Mouse (Mus musculus) lung, embryonic 15.5 days (tissue): ENCODE data around the gene Metap1d. TPM values are rescaled to one million over a fixed set of nuclear protein-coding genes. Genes with fewer than 3 reads are reported as not detected.

Source experiments
- ATAC-seq: fragments of 200-750 bp; cut with Nextera tagmentation; 2 replicates; pipeline ENCODE4 v1.8.0; 2017; ENCODE audit warnings: moderate number of reproducible peaks, borderline replicate concordance; ENCODE audit not compliant: low FRiP score, low TSS enrichment; ENCODE audit errors: extremely low read depth
- H3K27ac ChIP-seq: fragments of 300-500 bp; sonication (generic); 2 replicates; pipeline ENCODE4 v1.5.1; 2015; ENCODE audit warnings: moderate library complexity, mild to moderate bottlenecking, inconsistent platforms
- H3K27me3 ChIP-seq: fragments of 300-500 bp; sonication (generic); 2 replicates; pipeline ENCODE4 v1.6.1; 2015; ENCODE audit warnings: inconsistent platforms
- H3K36me3 ChIP-seq: fragments of 300-500 bp; sonication (generic); 2 replicates; pipeline ENCODE4 v1.6.1; 2015; ENCODE audit warnings: inconsistent platforms
- H3K4me1 ChIP-seq: fragments of 300-500 bp; sonication (generic); 2 replicates; pipeline ENCODE4 v1.6.1; 2015; ENCODE audit warnings: inconsistent platforms
- H3K4me2 ChIP-seq: fragments of 300-500 bp; sonication (generic); 2 replicates; pipeline ENCODE4 v1.6.1; 2015; ENCODE audit warnings: inconsistent platforms, mild to moderate bottlenecking, moderate library complexity
- H3K4me3 ChIP-seq: fragments of 300-500 bp; sonication (generic); 2 replicates; pipeline ENCODE4 v1.5.1; 2015; ENCODE audit warnings: mild to moderate bottlenecking, inconsistent platforms
- H3K9ac ChIP-seq: fragments of 300-500 bp; sonication (generic); 2 replicates; pipeline ENCODE4 v1.6.1; 2015; ENCODE audit warnings: inconsistent platforms
- H3K9me3 ChIP-seq: fragments of 300-500 bp; sonication (generic); 2 replicates; pipeline ENCODE4 v1.6.1; 2016; ENCODE audit warnings: inconsistent platforms
- WGBS: fragments of 180-500 bp; shearing (Covaris S2); methylation state at CpG from one replicate; pipeline ENCODE4 v1.1.7; 2015; 5-methylcytosine and 5-hydroxymethylcytosine counted together
- polyA plus RNA-seq: library from polyadenylated mRNA; unstranded; fragments of >200 nt; fragmentation: Nextera tagmentation; extraction: Ambion mirVana; gene quantifications from 2 replicates; pipeline ENCODE4 v1.2.1, GENCODE M21; 2015

Gene Metap1d
- polyA plus RNA-seq, 1 experiment from 2014 or later = 33.1 TPM

DNA sequence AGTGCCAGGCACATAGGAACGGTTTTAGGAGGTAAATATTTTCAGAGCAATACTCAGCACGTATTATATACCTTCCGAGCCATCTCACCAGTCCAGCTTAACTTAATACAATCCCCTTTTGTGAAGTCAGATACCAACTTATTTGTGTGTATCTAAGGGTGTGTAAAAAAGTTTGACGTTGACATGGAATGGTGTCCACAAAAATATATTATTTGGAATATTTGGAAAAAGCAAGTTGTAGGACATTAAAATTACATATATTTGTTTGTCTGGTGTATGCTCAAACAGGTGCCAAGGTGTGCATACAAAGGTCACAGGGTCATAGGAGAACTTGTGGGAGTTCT is 813 bp downstream of the Metap1d start:
- 0 out of 2 replicates have a peak overlapping the region, but pooled peaks have one; percentile 59 for H3K9ac ChIP-seq
- H3K4me3 ChIP-seq = peak overlapping the region; percentile 57
- no peak for ATAC-seq
- H3K27ac ChIP-seq = no peak overlapping the region
- H3K36me3 ChIP-seq = no peaks in the 10 kb centered on the region
- 30% methylated on average over 4 of the region's 4 CpGs for WGBS
- 0 out of 2 replicates have a peak, but pooled peaks cover 14% of the 10 kb centered on the region for H3K27me3 ChIP-seq
- peaks cover 10% of the 10 kb centered on the region; the same call in 1 of the 2 replicates for H3K4me1 ChIP-seq
- H3K4me2 ChIP-seq = peak overlapping the region; percentile 86
- H3K9me3 ChIP-seq = no peaks in the 10 kb centered on the region

DNA sequence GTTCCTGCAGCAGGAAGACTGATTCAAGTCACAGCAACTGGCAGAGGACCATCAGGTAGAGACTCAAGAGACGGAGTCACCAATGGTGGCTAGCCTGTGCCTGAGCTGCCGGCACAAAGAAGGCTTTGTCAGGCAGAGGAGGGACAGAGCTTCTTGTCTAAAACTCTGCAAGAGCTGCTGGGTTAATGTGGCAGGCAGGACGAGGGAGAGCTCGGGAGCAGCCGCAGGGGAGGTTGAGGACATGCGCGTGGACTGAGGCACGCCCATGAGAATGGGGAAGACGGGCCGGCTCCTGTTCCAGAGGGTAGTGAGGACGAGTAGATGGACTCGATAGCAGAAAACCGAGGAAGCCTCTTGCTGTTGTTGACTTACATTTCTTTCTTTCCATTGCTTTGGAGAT is 5.5 kb downstream of the Metap1d start:
- 0 out of 2 replicates have a peak, but pooled peaks cover 4% of the 10 kb centered on the region for H3K4me1 ChIP-seq
- H3K9ac ChIP-seq = no peak overlapping the region
- no peaks in the 10 kb centered on the region for H3K9me3 ChIP-seq
- H3K4me3 ChIP-seq = no peak overlapping the region
- 62% methylated on average over 13 of the region's 13 CpGs for WGBS
- H3K36me3 ChIP-seq = no peaks in the 10 kb centered on the region
- H3K27me3 ChIP-seq = no peaks in the 10 kb centered on the region
- no peak overlapping the region for H3K4me2 ChIP-seq
- no peak overlapping the region for H3K27ac ChIP-seq
- no peak for ATAC-seq

DNA sequence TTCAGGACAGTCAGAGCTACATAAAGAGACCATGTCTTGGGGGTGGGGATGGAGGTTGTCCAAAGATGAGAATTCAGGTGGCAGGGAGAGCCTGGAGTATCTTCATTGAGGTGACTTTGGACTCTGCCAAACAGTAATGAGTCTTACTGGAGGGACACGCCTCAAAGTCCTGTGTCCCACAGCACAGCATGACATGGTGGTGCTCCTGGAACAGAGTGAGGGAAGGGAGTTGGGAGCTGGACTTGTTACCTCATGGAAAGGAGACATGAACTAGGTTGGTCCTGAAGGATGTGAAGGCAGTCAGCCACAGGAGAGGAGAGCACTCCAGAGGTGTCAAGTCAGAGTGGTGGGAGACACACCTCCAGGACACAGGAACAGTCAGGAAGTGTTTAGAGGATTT is 6.6 kb downstream of the Metap1d start:
- Histone ChIP-seq H3K27me3 (no peaks in the 10 kb centered on the region), H3K9me3 (no peaks in the 10 kb centered on the region), H3K4me3 (no peak overlapping the region), H3K27ac (no peak overlapping the region), H3K4me1 (no peaks in the 10 kb centered on the region), H3K4me2 (no peak overlapping the region), H3K9ac (no peak overlapping the region), H3K36me3 (no peaks in the 10 kb centered on the region)
- no peak for ATAC-seq
- 97% methylated on average over 1 of the region's 1 CpGs for WGBS

DNA sequence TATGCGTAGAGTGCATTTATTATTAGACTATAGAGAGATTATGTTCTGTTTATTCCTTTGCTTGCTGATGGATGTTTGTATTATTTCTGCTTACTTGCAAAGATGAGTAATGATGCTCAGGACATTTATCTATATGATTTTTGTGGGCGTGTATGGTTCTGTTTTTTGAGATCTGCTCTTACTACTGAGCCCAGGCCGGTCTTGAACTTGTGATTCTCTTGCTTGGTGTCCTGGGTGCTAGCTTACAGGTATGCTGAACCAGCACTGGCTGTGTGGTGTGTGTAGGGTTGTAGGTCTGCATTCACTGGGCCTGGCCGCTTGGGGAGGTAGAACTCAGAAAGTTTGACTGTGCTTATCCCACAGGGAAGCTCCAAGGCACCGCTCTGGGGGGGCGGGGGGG is 8.1 kb downstream of the Metap1d start:
- no peak for ATAC-seq
- Histone ChIP-seq H3K27ac (no peak overlapping the region), H3K4me1 (no peaks in the 10 kb centered on the region), H3K36me3 (no peaks in the 10 kb centered on the region), H3K9ac (no peak overlapping the region), H3K4me2 (no peak overlapping the region), H3K27me3 (no peaks in the 10 kb centered on the region), H3K9me3 (no peaks in the 10 kb centered on the region), H3K4me3 (no peak overlapping the region)
- WGBS = 64% methylated on average over 6 of the region's 6 CpGs

DNA sequence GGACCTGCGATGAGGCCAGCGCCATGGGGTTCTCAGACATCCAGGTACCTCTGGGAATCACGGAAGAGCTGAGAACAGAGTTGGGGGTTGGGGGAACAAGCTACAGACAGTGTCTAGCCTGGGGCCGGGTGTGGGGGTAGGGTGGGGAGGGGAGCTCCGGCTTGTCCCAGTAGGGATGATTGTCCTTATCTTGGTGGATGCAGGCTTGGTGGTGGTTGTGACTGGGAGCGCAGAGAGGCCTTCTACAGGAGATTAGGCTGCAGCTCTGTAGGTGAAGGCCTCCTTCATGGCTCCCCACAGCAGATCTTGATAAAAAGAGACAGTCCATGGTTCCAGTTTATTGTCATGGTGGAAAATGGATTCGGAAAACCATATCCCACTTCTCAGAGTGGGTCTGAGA is 8.5 kb downstream of the Metap1d start:
- Histone ChIP-seq H3K4me3 (no peak overlapping the region), H3K27ac (no peak overlapping the region), H3K9ac (no peak overlapping the region), H3K36me3 (no peaks in the 10 kb centered on the region), H3K4me2 (no peak overlapping the region), H3K9me3 (no peaks in the 10 kb centered on the region), H3K27me3 (no peaks in the 10 kb centered on the region), H3K4me1 (no peaks in the 10 kb centered on the region)
- no peak for ATAC-seq
- WGBS = 66% methylated on average over 7 of the region's 7 CpGs

DNA sequence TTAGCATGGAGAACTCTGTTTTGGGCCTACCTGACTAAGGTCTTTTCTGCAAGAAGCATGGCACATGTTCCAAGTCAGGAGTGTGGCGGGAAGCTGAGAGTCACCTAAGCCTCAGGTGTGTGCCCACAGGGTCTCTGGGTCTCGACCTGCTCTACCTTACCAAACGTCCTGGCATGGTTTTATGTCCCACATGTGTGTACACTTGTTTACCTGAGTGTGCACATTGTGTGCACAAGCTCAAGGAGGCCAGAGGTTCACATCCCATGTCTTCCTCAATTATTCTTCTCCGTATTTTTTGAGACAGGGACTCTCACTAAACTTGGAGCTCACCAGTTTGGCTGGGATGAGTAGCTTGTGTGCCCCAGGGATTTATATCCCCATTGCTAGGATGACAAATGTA is 9.0 kb downstream of the Metap1d start:
- WGBS = 81% methylated on average over 4 of the region's 4 CpGs
- Histone ChIP-seq H3K9me3 (no peaks in the 10 kb centered on the region), H3K4me1 (no peaks in the 10 kb centered on the region), H3K9ac (no peak overlapping the region), H3K36me3 (no peaks in the 10 kb centered on the region), H3K4me2 (no peak overlapping the region), H3K27ac (no peak overlapping the region), H3K4me3 (no peak overlapping the region), H3K27me3 (no peaks in the 10 kb centered on the region)
- ATAC-seq = no peak

DNA sequence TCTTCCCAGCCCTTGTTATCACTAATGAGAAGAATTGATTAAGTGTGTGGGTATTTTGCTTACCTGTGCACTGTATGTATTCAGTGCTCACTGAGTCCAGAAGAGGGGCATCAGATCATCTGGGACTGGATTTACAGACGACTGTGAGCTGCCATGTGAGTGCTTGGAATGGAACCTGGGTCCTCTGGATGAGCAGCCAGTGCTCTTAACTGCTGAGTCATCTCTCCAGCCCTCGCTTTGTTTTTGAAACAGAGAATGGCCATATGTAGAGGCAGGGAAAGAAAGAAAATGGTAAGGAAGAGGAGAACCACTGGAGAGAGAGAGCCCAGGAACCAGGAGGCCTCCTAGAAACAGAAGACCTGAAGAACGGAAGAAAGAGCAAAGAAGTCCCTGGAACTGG is 9.5 kb downstream of the Metap1d start:
- H3K4me2 ChIP-seq = no peak overlapping the region
- no peaks in the 10 kb centered on the region for H3K9me3 ChIP-seq
- H3K4me3 ChIP-seq = no peak overlapping the region
- ATAC-seq = no peak
- H3K27me3 ChIP-seq = no peaks in the 10 kb centered on the region
- WGBS = 62% methylated on average over 3 of the region's 3 CpGs
- H3K27ac ChIP-seq = no peak overlapping the region
- H3K4me1 ChIP-seq = no peaks in the 10 kb centered on the region
- no peak overlapping the region for H3K9ac ChIP-seq
- no peaks in the 10 kb centered on the region for H3K36me3 ChIP-seq

DNA sequence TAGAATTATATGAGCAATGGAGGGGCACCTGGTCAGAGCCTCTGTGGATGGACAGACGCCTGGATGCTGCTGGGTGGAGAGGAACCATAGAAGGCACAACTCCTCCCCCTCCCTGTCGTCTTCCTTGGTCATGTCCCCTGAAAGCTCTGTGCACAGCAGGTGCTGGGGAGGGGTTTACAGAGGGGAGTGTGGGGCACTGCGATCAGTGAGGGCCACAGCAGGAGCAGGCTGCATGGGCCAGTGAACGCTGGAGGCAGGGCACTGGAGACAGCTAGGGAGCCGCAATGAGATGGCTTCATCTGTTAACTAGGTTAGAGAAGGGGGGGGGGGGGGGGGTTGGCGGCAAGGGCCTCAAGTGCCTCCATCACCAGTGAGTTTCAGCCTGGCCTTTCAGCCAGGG is 13.0 kb downstream of the Metap1d start:
- Histone ChIP-seq H3K4me1 (no peaks in the 10 kb centered on the region), H3K36me3 (no peaks in the 10 kb centered on the region), H3K9ac (no peak overlapping the region), H3K4me3 (no peak overlapping the region), H3K9me3 (no peaks in the 10 kb centered on the region), H3K4me2 (no peak overlapping the region), H3K27ac (no peak overlapping the region), H3K27me3 (no peaks in the 10 kb centered on the region)
- 24% methylated on average over 5 of the region's 6 CpGs for WGBS
- ATAC-seq = no peak

DNA sequence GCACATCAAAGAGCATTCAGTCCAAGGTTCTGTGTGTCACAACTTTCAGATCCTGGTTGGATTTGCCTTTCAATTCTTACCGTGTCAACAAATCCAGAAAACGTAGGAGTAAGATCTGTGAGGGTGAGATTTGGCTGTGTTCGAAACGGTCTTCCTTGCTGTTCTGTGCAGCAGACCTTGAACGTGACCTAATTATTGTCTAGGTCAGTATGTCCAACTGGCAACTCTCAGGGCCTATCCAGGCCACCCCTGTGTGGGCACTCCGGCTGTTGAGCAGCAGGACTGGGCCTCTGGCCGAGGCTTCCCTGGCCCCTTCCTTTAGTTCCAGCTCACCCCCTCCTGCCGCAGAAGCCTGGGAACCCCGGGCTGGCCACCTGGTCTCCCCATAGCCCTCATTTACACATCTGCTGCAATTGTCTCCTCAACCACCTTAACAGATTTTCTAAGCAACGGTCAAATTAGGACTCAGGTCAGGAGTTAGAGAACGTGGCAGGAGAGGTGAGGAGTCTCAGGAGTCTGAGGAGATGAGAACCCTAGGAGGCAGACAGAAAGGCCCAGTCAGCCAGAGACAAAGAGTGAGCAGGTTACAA is 13.9 kb downstream of the Metap1d start:
- H3K36me3 ChIP-seq = no peaks in the 10 kb centered on the region
- H3K27ac ChIP-seq = no peak overlapping the region
- 70% methylated on average over 11 of the region's 11 CpGs for WGBS
- H3K4me2 ChIP-seq = no peak overlapping the region
- H3K9ac ChIP-seq = no peak overlapping the region
- H3K9me3 ChIP-seq = no peaks in the 10 kb centered on the region
- ATAC-seq = no peak
- no peaks in the 10 kb centered on the region for H3K4me1 ChIP-seq
- no peaks in the 10 kb centered on the region for H3K27me3 ChIP-seq
- no peak overlapping the region for H3K4me3 ChIP-seq

DNA sequence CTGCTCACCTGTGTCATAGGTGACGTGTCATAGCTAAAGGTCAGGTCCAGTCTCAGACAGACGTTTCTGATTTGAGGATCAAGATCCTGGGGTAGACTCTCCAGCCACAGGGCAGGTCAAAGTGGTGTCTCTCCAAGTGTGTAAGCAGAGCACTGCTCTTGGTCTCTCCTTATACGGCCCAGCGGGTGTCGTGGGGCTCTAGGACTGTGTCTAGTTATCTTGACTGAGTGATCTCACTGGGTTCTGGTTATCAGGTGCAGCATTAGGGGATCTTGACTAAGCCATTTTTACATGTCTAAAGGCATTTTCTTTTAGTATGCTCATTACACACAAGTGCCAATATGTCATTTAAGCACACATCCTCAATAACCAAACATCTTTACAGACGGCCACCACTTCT is 18.0 kb downstream of the Metap1d start:
- Histone ChIP-seq H3K9me3 (no peaks in the 10 kb centered on the region), H3K4me1 (no peaks in the 10 kb centered on the region), H3K27ac (no peak overlapping the region), H3K4me3 (no peak overlapping the region), H3K4me2 (no peak overlapping the region), H3K9ac (no peak overlapping the region), H3K36me3 (no peaks in the 10 kb centered on the region), H3K27me3 (no peaks in the 10 kb centered on the region)
- 84% methylated on average over 6 of the region's 6 CpGs for WGBS
- no peak for ATAC-seq

DNA sequence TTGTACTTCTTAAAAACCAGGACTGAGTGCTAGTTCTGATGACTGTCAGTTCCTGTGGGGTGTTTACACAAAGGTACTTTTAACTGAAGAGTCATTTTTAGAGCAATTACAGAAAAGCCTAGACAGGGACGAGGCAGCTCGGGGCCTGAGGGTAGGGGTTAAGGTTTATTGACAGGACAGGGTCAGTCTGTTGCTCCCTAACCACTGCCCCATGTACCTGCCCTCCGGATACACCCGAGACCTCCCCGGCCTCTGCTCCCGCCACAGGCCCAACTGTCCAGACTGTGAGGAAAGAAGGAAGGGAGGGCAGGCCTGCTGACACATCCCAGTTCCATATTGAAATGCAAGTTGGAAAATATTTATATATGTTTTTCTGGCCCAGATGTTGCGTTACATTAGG is 20.8 kb downstream of the Metap1d start:
- no peaks in the 10 kb centered on the region for H3K36me3 ChIP-seq
- H3K9ac ChIP-seq = no peak overlapping the region
- H3K9me3 ChIP-seq = no peaks in the 10 kb centered on the region
- H3K4me2 ChIP-seq = no peak overlapping the region
- no peaks in the 10 kb centered on the region for H3K27me3 ChIP-seq
- ATAC-seq = no peak
- no peaks in the 10 kb centered on the region for H3K4me1 ChIP-seq
- WGBS = 44% methylated on average over 7 of the region's 7 CpGs
- H3K4me3 ChIP-seq = no peak overlapping the region
- no peak overlapping the region for H3K27ac ChIP-seq

DNA sequence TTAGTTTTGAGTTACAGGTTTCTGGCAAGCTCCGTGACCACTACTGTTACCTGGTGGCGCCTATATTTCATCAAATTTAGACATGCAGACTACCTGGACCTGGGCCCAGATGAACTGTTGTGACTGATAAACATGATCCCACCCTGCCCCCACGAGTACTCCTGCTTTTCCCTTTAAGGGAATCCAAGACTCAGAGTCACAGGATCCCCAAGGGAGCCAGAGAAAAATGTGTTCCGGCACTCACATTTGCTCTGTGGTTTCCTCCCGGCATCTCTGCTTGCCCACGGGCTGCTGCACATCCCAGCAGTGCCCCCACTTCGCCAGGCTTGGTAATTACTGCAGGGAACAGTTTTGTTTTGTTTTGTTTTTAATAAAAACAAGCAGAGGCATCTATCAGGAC is 21.3 kb downstream of the Metap1d start:
- no peak for ATAC-seq
- Histone ChIP-seq H3K27me3 (no peaks in the 10 kb centered on the region), H3K4me3 (no peak overlapping the region), H3K36me3 (no peaks in the 10 kb centered on the region), H3K4me1 (no peaks in the 10 kb centered on the region), H3K9ac (no peak overlapping the region), H3K9me3 (no peaks in the 10 kb centered on the region), H3K4me2 (no peak overlapping the region), H3K27ac (no peak overlapping the region)
- WGBS = 48% methylated on average over 7 of the region's 7 CpGs

DNA sequence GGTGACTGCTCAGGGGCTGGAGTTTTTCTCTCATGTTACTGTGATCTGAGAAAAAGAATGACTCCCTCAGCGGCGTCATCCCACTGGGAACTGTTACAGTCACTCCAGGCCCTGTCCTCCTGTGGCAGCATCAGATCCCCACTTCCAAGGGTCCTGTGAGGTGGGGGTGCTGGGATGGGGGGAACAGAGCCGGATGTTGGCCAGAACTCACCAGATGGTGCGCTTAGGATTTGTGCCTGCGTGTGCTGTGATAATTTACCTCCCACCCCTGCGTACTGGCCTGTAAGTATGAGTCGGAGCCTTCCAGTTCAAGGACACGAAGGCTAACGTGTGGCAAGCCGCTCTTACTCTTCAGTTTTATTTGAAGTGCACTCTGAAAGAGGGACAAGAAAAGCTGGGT is 22.2 kb downstream of the Metap1d start:
- no peaks in the 10 kb centered on the region for H3K36me3 ChIP-seq
- H3K27me3 ChIP-seq = no peaks in the 10 kb centered on the region
- no peak overlapping the region for H3K4me3 ChIP-seq
- H3K9ac ChIP-seq = no peak overlapping the region
- no peaks in the 10 kb centered on the region for H3K9me3 ChIP-seq
- ATAC-seq = no peak
- 61% methylated on average over 10 of the region's 10 CpGs for WGBS
- no peak overlapping the region for H3K4me2 ChIP-seq
- no peak overlapping the region for H3K27ac ChIP-seq
- 0 out of 2 replicates have a peak, but pooled peaks cover 4% of the 10 kb centered on the region for H3K4me1 ChIP-seq
